In the genomic region with DNA sequence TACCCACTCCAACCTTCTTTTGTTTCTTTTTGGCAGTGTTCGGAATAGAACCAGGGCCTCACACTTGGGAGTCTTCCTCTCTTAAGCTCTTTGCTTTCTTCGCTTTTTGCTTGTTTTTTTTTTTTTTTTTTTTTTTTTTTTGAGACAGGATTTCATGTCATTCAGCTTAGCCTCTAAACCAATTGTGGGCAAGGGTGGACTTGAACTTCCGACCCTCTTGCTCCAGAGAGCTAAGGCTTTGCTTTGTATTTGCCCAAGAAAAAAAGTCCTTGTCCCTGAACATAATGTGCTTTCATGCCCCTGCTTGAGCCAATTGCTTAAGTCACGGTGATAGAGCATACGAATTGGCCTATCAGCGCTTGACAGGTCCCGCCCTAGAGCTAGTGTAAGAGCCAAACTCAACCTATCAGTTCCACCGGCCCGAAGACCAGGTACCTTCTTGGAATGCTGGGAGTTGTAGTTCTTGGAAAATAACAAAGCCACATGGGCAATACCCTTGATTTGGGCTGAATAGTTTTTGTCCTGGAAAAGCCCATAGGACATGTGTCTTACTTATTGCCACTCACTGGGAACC, we compare ENCODE assay signal across 9 mouse cellular contexts. TPM values are rescaled to one million over a fixed set of nuclear protein-coding genes. Genes with fewer than 3 reads are reported as not detected.
DNase-seq lines count a peak whose midpoint lies in the region; ATAC-seq and TF ChIP-seq lines count a peak whose summit lies in the region.
"Had no signal": no experiment of that assay in that cellular context is flagged by ENCODE, and none has a peak within 500 bp of the region (broad histone marks: within the 10 kb centered on the region; RNA-seq: fewer than 3 reads in every experiment).

No protein-coding gene starts in this region.

- DNase-seq in lung, adult 18-20 months: peak; percentile 28 to 39
- DNase-seq in lung, adult 2 months: no peak
- DNase-seq in embryo, embryonic 10.5 days (ENCODE audit: low spot score): peak; percentile 70
- peak; percentile 36 for DNase-seq in kidney, postnatal 0 days (ENCODE audit: low spot score)
- DNase-seq in retina, postnatal 1 day: peak; percentile 50
- DNase-seq in gastrocnemius, postnatal 25 days: no peak
- no peak for DNase-seq in frontal cortex, postnatal 25 days (ENCODE audit: low spot score in 2 of 2)
- DNase-seq in cerebellum, adult 9-11 months: no peak

- no peak overlapping the region for H3K4me2 ChIP-seq in kidney, postnatal 0 days (ENCODE audit: low read length)

- no peaks in the 10 kb centered on the region for H3K4me1 ChIP-seq in lung, adult 2 months (ENCODE audit: control insufficient read depth, insufficient read depth, low read length)
- no peaks in the 10 kb centered on the region for H3K4me1 ChIP-seq in kidney, postnatal 0 days (replicated peaks; ENCODE audit: insufficient read depth, low read length)

- no peaks in the 10 kb centered on the region for H3K27me3 ChIP-seq in kidney, postnatal 0 days (ENCODE audit: insufficient read depth, low read length)

- ATAC-seq in kidney, postnatal 0 days (replicated peaks; ENCODE audit: low FRiP score, low read depth): no peak

- H3K9me3 ChIP-seq in kidney, postnatal 0 days (replicated peaks; ENCODE audit: low read length): no peaks in the 10 kb centered on the region

- no peak overlapping the region for H3K27ac ChIP-seq in kidney, postnatal 0 days

- no peaks in the 10 kb centered on the region for H3K36me3 ChIP-seq in kidney, postnatal 0 days (ENCODE audit: insufficient read depth, low read length)

- no peak overlapping the region for H3K9ac ChIP-seq in kidney, postnatal 0 days (ENCODE audit: low read depth, low read length)

- no peak for TF ChIP-seq POLR2A in lung, adult 2 months (IDR thresholded peaks at IDR 0.05; ENCODE audit: borderline replicate concordance, extremely low read depth, low read depth, low read length)

- no peak overlapping the region for H3K4me3 ChIP-seq in lung, adult 2 months (replicated peaks; ENCODE audit: extremely low read depth, low read depth, low read length)
- H3K4me3 ChIP-seq in kidney, postnatal 0 days (replicated peaks; ENCODE audit: low read depth, low read length): no peak overlapping the region
- H3K4me3 ChIP-seq: megakaryocyte, embryonic 14.5 days had no signal

- no peak for TF ChIP-seq CTCF in lung, adult 2 months (IDR thresholded peaks at IDR 0.05; ENCODE audit: insufficient read depth, low read length)
- no peak for TF ChIP-seq CTCF in kidney, postnatal 0 days (IDR thresholded peaks at IDR 0.05; ENCODE audit: low read depth)

- 57% methylated on average over 9 of the region's 9 CpGs for WGBS in lung, adult 2 months
- WGBS in kidney, postnatal 0 days: 48% methylated on average over 9 of the region's 9 CpGs

RNA-seq across cellular contexts. Expression of a gene that starts 27.7 kb away (rescaled TPM):
- polyA plus RNA-seq in lung, adult 2 months (2012; rRNA removed): 5.1 and 15.4 TPM in 2 replicates
- 0.11 TPM in 1 of 2 replicates, not detected in the other for polyA plus RNA-seq in kidney, postnatal 0 days (2015; fragmentation: Nextera tagmentation; extraction: Ambion mirVana)
- 100 to 1,000 TPM; 235 to 294 TPM for total RNA-seq in gastrocnemius, postnatal 25 days (2021)

RNA-seq across cellular contexts. Expression of a gene that starts 30.9 kb away (rescaled TPM):
- polyA plus RNA-seq in lung, adult 2 months (2012; rRNA removed): 25.2 and 27.6 TPM in 2 replicates
- polyA plus RNA-seq in kidney, postnatal 0 days (2015; fragmentation: Nextera tagmentation; extraction: Ambion mirVana): 0.66 and 0.79 TPM in 2 replicates
- 1 to 10 TPM; 1.1 to 2.6 TPM for total RNA-seq in gastrocnemius, postnatal 25 days (2021)

RNA-seq across cellular contexts. Expression of a gene that starts 31.0 kb away (rescaled TPM):
- 0.07 and 0.12 TPM in 2 replicates for polyA plus RNA-seq in lung, adult 2 months (2012; rRNA removed)
- polyA plus RNA-seq in kidney, postnatal 0 days (2015; fragmentation: Nextera tagmentation; extraction: Ambion mirVana): 0.03 TPM in 1 of 2 replicates, not detected in the other
- total RNA-seq in gastrocnemius, postnatal 25 days (2021): not detected

RNA-seq across cellular contexts. Expression of a gene that starts 37.8 kb away (rescaled TPM):
- polyA plus RNA-seq in lung, adult 2 months (2012; rRNA removed): 28.0 and 66.7 TPM in 2 replicates
- polyA plus RNA-seq in kidney, postnatal 0 days (2015; fragmentation: Nextera tagmentation; extraction: Ambion mirVana): 77.5 and 85.2 TPM in 2 replicates
- under 1 TPM; 0.72 to 0.82 TPM for total RNA-seq in gastrocnemius, postnatal 25 days (2021)

Comparison
In these comparisons a context has a peak if more than half of its experiments do, and no peak if none do; other contexts are left out.
1. DNase-seq: peak in lung, adult 18-20 months (2 of 2), embryo, embryonic 10.5 days (single experiment), kidney, postnatal 0 days (single experiment) and retina, postnatal 1 day (single experiment); none in lung, adult 2 months (single experiment), gastrocnemius, postnatal 25 days (single experiment), frontal cortex, postnatal 25 days (0 of 2) and cerebellum, adult 9-11 months (single experiment).
2. RNA of a gene that starts 30.9 kb away (polyA plus RNA-seq): 25.2 to 27.6 TPM in lung, adult 2 months; 0.66 to 0.79 TPM in kidney, postnatal 0 days; every median in the first group is over 10 times any median in the second.